16 mouse cellular contexts compared by ENCODE assay signal in the genomic region with DNA sequence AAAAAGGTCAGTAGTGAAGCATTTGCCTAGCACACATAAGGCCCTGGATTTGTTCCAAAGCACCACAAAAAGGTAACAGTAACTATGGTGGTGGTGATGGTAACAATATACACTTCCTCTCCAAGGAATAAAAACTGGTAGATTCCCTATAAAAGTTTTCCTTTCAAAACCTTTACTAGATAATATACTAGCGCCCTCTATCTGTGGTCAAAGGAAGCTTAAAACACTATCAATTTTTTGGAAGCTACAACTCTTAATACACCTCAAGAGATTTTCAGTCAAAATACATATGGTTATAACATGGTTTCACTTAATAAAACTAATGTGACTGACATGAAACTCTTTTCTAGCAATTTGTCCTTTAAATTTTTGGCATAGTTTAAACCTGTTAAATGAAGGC.
DNase-seq lines count a peak whose midpoint lies in the region; ATAC-seq and TF ChIP-seq lines count a peak whose summit lies in the region.
"Had no signal": no experiment of that assay in that cellular context is flagged by ENCODE, and none has a peak within 500 bp of the region (broad histone marks: within the 10 kb centered on the region; RNA-seq: fewer than 3 reads in every experiment).

No protein-coding gene starts in this region.

- H3K36me3 ChIP-seq in kidney, postnatal 0 days (ENCODE audit: insufficient read depth, low read length): peaks cover 18% of the 10 kb centered on the region; the same call in 1 of the 2 replicates
- 0 out of 2 replicates have a peak, but pooled peaks cover 3% of the 10 kb centered on the region for H3K36me3 ChIP-seq in midbrain, postnatal 0 days (ENCODE audit: insufficient read depth, low read length)
- peaks cover 47% of the 10 kb centered on the region for H3K36me3 ChIP-seq in midbrain, embryonic 10.5 days
- peaks cover 39% of the 10 kb centered on the region for H3K36me3 ChIP-seq in limb, embryonic 10.5 days

- ATAC-seq in kidney, postnatal 0 days (replicated peaks; ENCODE audit: low FRiP score, low read depth): no peak
- ATAC-seq in midbrain, postnatal 0 days (ENCODE audit: low FRiP score): no peak

- H3K9ac ChIP-seq in kidney, postnatal 0 days (ENCODE audit: low read depth, low read length): no peak overlapping the region
- H3K9ac ChIP-seq in midbrain, postnatal 0 days (replicated peaks; ENCODE audit: low read length, poor library complexity, severe bottlenecking): no peak overlapping the region
- H3K9ac ChIP-seq: embryonic facial prominence, embryonic 12.5 days; hindbrain, embryonic 14.5 days; limb, embryonic 15.5 days had no signal

- H3K4me1 ChIP-seq in kidney, postnatal 0 days (replicated peaks; ENCODE audit: insufficient read depth, low read length): no peaks in the 10 kb centered on the region
- no peaks in the 10 kb centered on the region for H3K4me1 ChIP-seq in midbrain, postnatal 0 days (ENCODE audit: insufficient read depth, low read length)
- H3K4me1 ChIP-seq in midbrain, embryonic 10.5 days: no peaks in the 10 kb centered on the region
- H3K4me1 ChIP-seq in limb, embryonic 10.5 days: no peaks in the 10 kb centered on the region
- H3K4me1 ChIP-seq: embryonic facial prominence, embryonic 12.5 days; limb, embryonic 15.5 days had no signal

- no peaks in the 10 kb centered on the region for H3K27me3 ChIP-seq in kidney, postnatal 0 days (ENCODE audit: insufficient read depth, low read length)
- no peaks in the 10 kb centered on the region for H3K27me3 ChIP-seq in midbrain, postnatal 0 days (ENCODE audit: insufficient read depth, low read length)
- H3K27me3 ChIP-seq in midbrain, embryonic 10.5 days (ENCODE audit: low read depth, poor library complexity, severe bottlenecking): no peaks in the 10 kb centered on the region
- H3K27me3 ChIP-seq in limb, embryonic 10.5 days (ENCODE audit: low read depth, poor library complexity, severe bottlenecking): no peaks in the 10 kb centered on the region
- H3K27me3 ChIP-seq: embryonic facial prominence, embryonic 12.5 days; limb, embryonic 15.5 days had no signal

- peak; percentile 29 for DNase-seq in embryo, embryonic 11 days
- DNase-seq in embryo, embryonic 10.5 days (ENCODE audit: low spot score): no peak
- peak; percentile 67 for DNase-seq in kidney, postnatal 0 days (ENCODE audit: low spot score)
- DNase-seq in kidney, adult 9 months: no peak
- peak; percentile 5 for DNase-seq in midbrain, postnatal 0 days (ENCODE audit: low spot score)
- no peak for DNase-seq in midbrain, embryonic 10.5 days (ENCODE audit: low spot score)
- no peak for DNase-seq in limb, embryonic 10.5 days (ENCODE audit: low spot score)
- DNase-seq in heart, postnatal 14 days: no peak
- DNase-seq: adrenal gland, postnatal 10 days; B cell, adult 2 months; cerebellum, adult 8-10 months; kidney, adult 8-10 months; right cerebral cortex, postnatal 14 days had no signal

- no peak overlapping the region for H3K4me3 ChIP-seq in kidney, postnatal 0 days (replicated peaks; ENCODE audit: low read depth, low read length)
- H3K4me3 ChIP-seq in midbrain, postnatal 0 days (ENCODE audit: low read depth, low read length): no peak overlapping the region
- H3K4me3 ChIP-seq in midbrain, embryonic 10.5 days: no peak overlapping the region
- no peak overlapping the region for H3K4me3 ChIP-seq in limb, embryonic 10.5 days
- H3K4me3 ChIP-seq: embryonic facial prominence, embryonic 12.5 days; limb, embryonic 15.5 days had no signal

- no peak overlapping the region for H3K4me2 ChIP-seq in kidney, postnatal 0 days (ENCODE audit: low read length)
- H3K4me2 ChIP-seq in midbrain, postnatal 0 days (ENCODE audit: low read depth, low read length, poor library complexity, severe bottlenecking): no peak overlapping the region
- H3K4me2 ChIP-seq: embryonic facial prominence, embryonic 12.5 days; hindbrain, embryonic 14.5 days; limb, embryonic 15.5 days had no signal

- H3K27ac ChIP-seq in kidney, postnatal 0 days: no peak overlapping the region
- H3K27ac ChIP-seq in midbrain, postnatal 0 days (ENCODE audit: low read depth, low read length): no peak overlapping the region
- H3K27ac ChIP-seq in midbrain, embryonic 10.5 days (replicated peaks): no peak overlapping the region
- no peak overlapping the region for H3K27ac ChIP-seq in limb, embryonic 10.5 days
- H3K27ac ChIP-seq: embryonic facial prominence, embryonic 12.5 days; hindbrain, embryonic 14.5 days; limb, embryonic 15.5 days had no signal

- TF ChIP-seq CTCF in kidney, postnatal 0 days (IDR thresholded peaks at IDR 0.05; ENCODE audit: low read depth): peak; percentile 49
- TF ChIP-seq CTCF in midbrain, postnatal 0 days (IDR thresholded peaks at IDR 0.05): peak; percentile 47

- H3K9me3 ChIP-seq in kidney, postnatal 0 days (replicated peaks; ENCODE audit: low read length): no peaks in the 10 kb centered on the region
- no peaks in the 10 kb centered on the region for H3K9me3 ChIP-seq in midbrain, postnatal 0 days (ENCODE audit: low read length)
- H3K9me3 ChIP-seq in midbrain, embryonic 10.5 days (replicated peaks): no peaks in the 10 kb centered on the region
- no peaks in the 10 kb centered on the region for H3K9me3 ChIP-seq in limb, embryonic 10.5 days (replicated peaks)
- H3K9me3 ChIP-seq: embryonic facial prominence, embryonic 12.5 days; limb, embryonic 15.5 days had no signal

- WGBS in kidney, postnatal 0 days: 28% methylated on average over 1 of the region's 1 CpGs
- 19% methylated on average over 1 of the region's 1 CpGs for WGBS in midbrain, postnatal 0 days
- WGBS in midbrain, embryonic 10.5 days: 16% methylated on average over 1 of the region's 1 CpGs
- 17% methylated on average over 1 of the region's 1 CpGs for WGBS in limb, embryonic 10.5 days

- intact Hi-C loops in heart, postnatal 14 days (cut with DNase I): no loop called here

Comparison
In these comparisons a context has a peak if more than half of its experiments do, and no peak if none do; other contexts are left out.
1. DNase-seq: peak in embryo, embryonic 11 days (single experiment), kidney, postnatal 0 days (single experiment) and midbrain, postnatal 0 days (single experiment); none in embryo, embryonic 10.5 days (single experiment), kidney, adult 9 months (single experiment), midbrain, embryonic 10.5 days (single experiment), limb, embryonic 10.5 days (single experiment) and heart, postnatal 14 days (0 of 2).